Mouse (Mus musculus): ENCODE measurements at regions not wholly inside any gene's neighbourhood (a gene's known extent, or its start where the extent isn't known, plus 50 kb on each side); places are given as distances from the start of the nearest gene placed in this dataset.

DNA sequence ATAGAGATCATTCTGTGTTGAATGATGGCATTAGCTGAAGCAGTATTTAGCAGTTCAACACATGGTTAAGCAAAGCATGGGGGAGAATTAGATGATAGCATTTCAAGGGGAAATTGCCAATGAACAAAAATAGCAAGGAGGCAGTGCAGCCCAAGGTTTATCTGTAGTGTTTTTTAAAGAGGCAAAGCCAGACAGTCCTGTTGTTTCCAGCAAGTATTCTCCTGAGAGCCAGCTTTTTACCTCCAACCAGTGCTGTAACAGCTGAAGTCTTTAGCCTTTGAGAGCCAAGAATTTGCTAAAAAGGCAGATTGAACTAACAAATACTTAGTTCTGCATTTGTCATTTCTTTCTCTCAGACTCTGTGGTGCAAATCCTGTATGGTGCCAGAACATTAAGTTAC, 305.1 kb upstream of the Arx start:
- Histone ChIP-seq H3K27me3 (ENCODE audit: control insufficient read depth, insufficient read depth, low read length) (no peaks in the 10 kb centered on the region), H3K4me3 (replicated peaks; ENCODE audit: insufficient read depth, low read depth, low read length) (no peak overlapping the region)
- DNase-seq, result no peak

DNA sequence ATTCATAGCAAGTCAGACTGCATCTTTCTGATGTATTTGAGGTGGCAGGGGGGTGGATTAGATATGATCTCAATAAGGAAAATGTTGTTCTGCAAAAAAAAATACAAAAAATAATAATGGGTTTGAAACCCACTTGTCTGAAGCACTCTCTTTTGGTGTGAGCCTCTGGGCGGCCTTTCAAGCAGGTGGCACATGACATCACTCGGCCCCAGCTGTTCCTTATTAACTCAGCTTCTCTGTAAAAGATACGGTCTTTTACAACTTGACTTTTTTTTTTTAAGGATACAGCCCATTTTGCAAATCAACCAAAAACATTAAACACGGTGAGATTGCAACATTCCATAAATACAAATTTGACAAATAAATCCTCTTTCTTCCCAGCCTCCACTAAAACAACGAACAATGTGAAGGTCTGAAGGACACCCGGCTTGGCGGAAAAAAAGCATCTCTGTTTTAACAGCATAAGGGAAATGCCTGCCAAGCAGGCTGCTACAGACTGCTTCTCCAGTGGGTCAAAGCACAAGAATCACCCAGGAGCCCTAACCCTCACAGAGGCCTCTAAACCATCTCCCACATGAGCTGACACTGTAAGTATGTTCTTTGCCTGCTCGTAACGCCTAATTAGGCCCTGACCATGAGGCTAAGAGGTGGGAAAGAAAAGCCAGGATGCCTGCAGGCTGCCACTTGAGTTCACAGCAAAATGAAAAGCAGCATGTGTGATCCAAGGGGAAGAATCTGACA, 283.8 kb upstream of the Arx start:
- no peak overlapping the region for H3K27ac ChIP-seq (ENCODE audit: insufficient read depth, low read length)
- no peaks in the 10 kb centered on the region for H3K4me1 ChIP-seq (ENCODE audit: control insufficient read depth, insufficient read depth, low read length)
- WGBS, result 28% methylated on average over 9 of the region's 9 CpGs
- DNase-seq, result no peak
- no peak for TF ChIP-seq POLR2A (IDR thresholded peaks at IDR 0.05; ENCODE audit: borderline replicate concordance, insufficient read depth, low read length)
- TF ChIP-seq CTCF (IDR thresholded peaks at IDR 0.05; ENCODE audit: borderline replicate concordance, insufficient read depth, low read depth, low read length), result no peak
- no peaks in the 10 kb centered on the region for H3K27me3 ChIP-seq (ENCODE audit: control insufficient read depth, insufficient read depth, low read length)
- H3K4me3 ChIP-seq (replicated peaks; ENCODE audit: insufficient read depth, low read depth, low read length), result no peak overlapping the region

More for the DNA sequence above, 305.1 kb upstream of the Arx start:
- H3K4me1 ChIP-seq (ENCODE audit: control insufficient read depth, insufficient read depth, low read length), result no peaks in the 10 kb centered on the region
- no peak overlapping the region for H3K27ac ChIP-seq (ENCODE audit: insufficient read depth, low read length)
- TF ChIP-seq POLR2A (IDR thresholded peaks at IDR 0.05; ENCODE audit: borderline replicate concordance, insufficient read depth, low read length) (no peak), CTCF (IDR thresholded peaks at IDR 0.05; ENCODE audit: borderline replicate concordance, insufficient read depth, low read depth, low read length) (no peak)

DNA sequence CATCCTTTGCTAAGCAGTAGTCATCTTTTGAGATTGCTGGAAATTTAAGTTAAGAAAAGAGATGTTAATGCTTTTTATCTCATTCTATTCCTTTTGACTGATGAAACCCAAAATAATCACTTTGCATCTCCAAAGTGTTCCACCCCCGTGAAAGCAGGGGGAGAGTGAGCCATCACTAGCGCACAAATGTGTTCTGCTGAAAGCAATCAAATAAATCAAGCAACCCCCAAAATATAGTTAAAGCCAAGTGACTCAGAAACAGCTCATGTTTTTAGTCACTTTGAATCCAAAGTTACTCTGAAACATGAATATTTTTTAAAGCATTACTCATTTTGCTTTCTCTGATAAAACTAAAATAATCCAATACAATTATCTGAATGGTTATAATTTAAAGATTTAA, 279.6 kb upstream of the Arx start:
- no peak overlapping the region for H3K4me3 ChIP-seq (replicated peaks; ENCODE audit: insufficient read depth, low read depth, low read length)
- TF ChIP-seq POLR2A (IDR thresholded peaks at IDR 0.05; ENCODE audit: borderline replicate concordance, insufficient read depth, low read length) (no peak), CTCF (IDR thresholded peaks at IDR 0.05; ENCODE audit: borderline replicate concordance, insufficient read depth, low read depth, low read length) (no peak)
- no peak for DNase-seq

DNA sequence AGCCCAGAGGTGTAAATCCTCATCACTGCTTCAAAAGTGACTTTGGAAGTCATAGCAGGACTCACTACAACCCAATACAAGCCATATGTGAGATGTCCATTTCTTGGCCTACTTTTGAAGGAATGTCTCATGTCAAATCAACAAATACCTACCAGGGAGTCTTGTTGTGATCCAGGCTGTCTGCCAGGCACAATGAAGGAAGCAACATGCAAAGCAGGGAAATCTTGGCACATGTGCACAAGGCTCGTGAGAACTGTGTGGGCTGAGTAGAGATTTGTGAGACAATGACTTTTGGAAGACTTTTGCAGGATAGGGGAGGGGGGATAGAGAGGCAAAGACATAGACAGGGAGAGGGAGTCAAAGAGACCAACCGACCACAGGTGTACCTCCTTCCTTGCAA, 274.7 kb upstream of the Arx start:
- H3K27ac ChIP-seq (ENCODE audit: insufficient read depth, low read length), result no peak overlapping the region
- no peak overlapping the region for H3K4me3 ChIP-seq (replicated peaks; ENCODE audit: insufficient read depth, low read depth, low read length)
- H3K27me3 ChIP-seq (ENCODE audit: control insufficient read depth, insufficient read depth, low read length), result no peaks in the 10 kb centered on the region
- no peaks in the 10 kb centered on the region for H3K4me1 ChIP-seq (ENCODE audit: control insufficient read depth, insufficient read depth, low read length)
- DNase-seq, result no peak
- TF ChIP-seq CTCF (IDR thresholded peaks at IDR 0.05; ENCODE audit: borderline replicate concordance, insufficient read depth, low read depth, low read length) (no peak), POLR2A (IDR thresholded peaks at IDR 0.05; ENCODE audit: borderline replicate concordance, insufficient read depth, low read length) (no peak)
- 13% methylated on average over 2 of the region's 2 CpGs for WGBS

More for the DNA sequence above, 279.6 kb upstream of the Arx start:
- H3K4me1 ChIP-seq (ENCODE audit: control insufficient read depth, insufficient read depth, low read length), result no peaks in the 10 kb centered on the region
- no peak overlapping the region for H3K27ac ChIP-seq (ENCODE audit: insufficient read depth, low read length)
- H3K27me3 ChIP-seq (ENCODE audit: control insufficient read depth, insufficient read depth, low read length), result no peaks in the 10 kb centered on the region
- 80% methylated on average over 2 of the region's 2 CpGs for WGBS

DNA sequence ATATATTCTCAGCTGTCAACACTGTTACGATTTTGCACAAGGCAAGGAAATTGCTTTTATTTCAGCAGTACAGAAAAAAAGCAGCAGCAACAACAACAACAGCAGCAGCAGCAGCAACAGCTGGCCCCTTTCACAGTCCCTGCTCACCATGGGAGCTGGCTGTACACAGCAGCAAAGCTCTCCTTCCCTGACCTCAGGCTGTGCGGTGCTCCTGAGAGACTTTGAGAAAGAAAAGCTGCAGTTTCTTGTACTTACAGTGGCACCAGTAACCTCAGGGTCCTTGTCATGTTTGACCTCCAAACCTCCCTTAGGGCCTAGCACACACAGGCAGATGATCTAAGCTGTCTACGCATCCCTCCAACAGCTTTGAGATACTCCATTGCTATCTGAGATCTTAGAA, 269.9 kb upstream of the Arx start:
- Histone ChIP-seq H3K27ac (ENCODE audit: insufficient read depth, low read length) (no peak overlapping the region), H3K4me1 (ENCODE audit: control insufficient read depth, insufficient read depth, low read length) (no peaks in the 10 kb centered on the region), H3K4me3 (replicated peaks; ENCODE audit: insufficient read depth, low read depth, low read length) (no peak overlapping the region), H3K27me3 (ENCODE audit: control insufficient read depth, insufficient read depth, low read length) (no peaks in the 10 kb centered on the region)
- no peak for TF ChIP-seq CTCF (IDR thresholded peaks at IDR 0.05; ENCODE audit: borderline replicate concordance, insufficient read depth, low read depth, low read length)
- no peak for TF ChIP-seq POLR2A (IDR thresholded peaks at IDR 0.05; ENCODE audit: borderline replicate concordance, insufficient read depth, low read length)
- DNase-seq, result no peak
- 67% methylated on average over 3 of the region's 3 CpGs for WGBS

DNA sequence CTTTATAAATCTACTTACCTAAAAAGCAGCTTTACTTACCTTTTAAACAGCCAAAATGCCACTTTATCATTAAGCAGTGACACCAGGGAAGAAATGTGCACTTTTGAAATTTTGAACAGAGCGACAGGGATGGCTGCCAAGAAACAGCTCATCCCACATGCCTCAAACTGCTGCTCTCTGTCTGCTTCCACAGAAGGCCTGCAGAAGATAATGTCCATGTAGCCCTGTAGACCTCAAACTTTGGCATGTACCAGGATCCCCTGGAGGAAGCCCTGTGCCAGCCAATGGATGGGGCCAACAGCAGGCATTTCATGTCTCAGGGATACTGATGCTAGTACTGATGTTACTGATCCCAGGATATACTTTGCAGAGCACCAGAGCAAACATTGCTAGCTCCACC, 245.1 kb upstream of the Arx start:
- H3K4me3 ChIP-seq (replicated peaks; ENCODE audit: insufficient read depth, low read depth, low read length), result no peak overlapping the region
- no peaks in the 10 kb centered on the region for H3K27me3 ChIP-seq (ENCODE audit: control insufficient read depth, insufficient read depth, low read length)
- H3K4me1 ChIP-seq (ENCODE audit: control insufficient read depth, insufficient read depth, low read length), result no peaks in the 10 kb centered on the region
- H3K27ac ChIP-seq (ENCODE audit: insufficient read depth, low read length), result no peak overlapping the region
- DNase-seq, result peak; percentile 9 to 27
- no peak for TF ChIP-seq POLR2A (IDR thresholded peaks at IDR 0.05; ENCODE audit: borderline replicate concordance, insufficient read depth, low read length)
- no peak for TF ChIP-seq CTCF (IDR thresholded peaks at IDR 0.05; ENCODE audit: borderline replicate concordance, insufficient read depth, low read depth, low read length)
- 13% methylated on average over 1 of the region's 1 CpGs for WGBS

DNA sequence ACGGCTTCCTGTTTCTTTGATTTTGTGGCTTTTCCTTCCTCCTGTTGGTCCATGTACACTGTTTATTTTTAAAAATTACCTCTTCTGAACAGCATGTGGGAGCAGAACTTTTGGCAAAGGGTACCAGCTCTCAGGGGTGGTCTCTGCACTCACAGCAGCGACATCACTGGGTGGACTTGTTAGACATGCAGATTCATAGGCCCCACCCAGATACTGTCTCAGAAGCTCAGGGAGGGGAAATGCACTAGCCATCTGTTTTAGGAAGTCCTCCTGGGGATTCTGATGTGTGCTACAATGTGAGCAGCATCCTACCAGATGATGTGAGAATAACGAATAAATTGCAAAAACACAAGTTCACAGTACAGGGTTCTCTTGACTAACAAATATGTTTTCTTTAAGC, 243.5 kb upstream of the Arx start:
- Histone ChIP-seq H3K27ac (ENCODE audit: insufficient read depth, low read length) (no peak overlapping the region), H3K27me3 (ENCODE audit: control insufficient read depth, insufficient read depth, low read length) (no peaks in the 10 kb centered on the region), H3K4me3 (replicated peaks; ENCODE audit: insufficient read depth, low read depth, low read length) (no peak overlapping the region), H3K4me1 (ENCODE audit: control insufficient read depth, insufficient read depth, low read length) (no peaks in the 10 kb centered on the region)
- TF ChIP-seq CTCF (IDR thresholded peaks at IDR 0.05; ENCODE audit: borderline replicate concordance, insufficient read depth, low read depth, low read length) (no peak), POLR2A (IDR thresholded peaks at IDR 0.05; ENCODE audit: borderline replicate concordance, insufficient read depth, low read length) (no peak)
- 16% methylated on average over 3 of the region's 3 CpGs for WGBS
- no peak for DNase-seq

DNA sequence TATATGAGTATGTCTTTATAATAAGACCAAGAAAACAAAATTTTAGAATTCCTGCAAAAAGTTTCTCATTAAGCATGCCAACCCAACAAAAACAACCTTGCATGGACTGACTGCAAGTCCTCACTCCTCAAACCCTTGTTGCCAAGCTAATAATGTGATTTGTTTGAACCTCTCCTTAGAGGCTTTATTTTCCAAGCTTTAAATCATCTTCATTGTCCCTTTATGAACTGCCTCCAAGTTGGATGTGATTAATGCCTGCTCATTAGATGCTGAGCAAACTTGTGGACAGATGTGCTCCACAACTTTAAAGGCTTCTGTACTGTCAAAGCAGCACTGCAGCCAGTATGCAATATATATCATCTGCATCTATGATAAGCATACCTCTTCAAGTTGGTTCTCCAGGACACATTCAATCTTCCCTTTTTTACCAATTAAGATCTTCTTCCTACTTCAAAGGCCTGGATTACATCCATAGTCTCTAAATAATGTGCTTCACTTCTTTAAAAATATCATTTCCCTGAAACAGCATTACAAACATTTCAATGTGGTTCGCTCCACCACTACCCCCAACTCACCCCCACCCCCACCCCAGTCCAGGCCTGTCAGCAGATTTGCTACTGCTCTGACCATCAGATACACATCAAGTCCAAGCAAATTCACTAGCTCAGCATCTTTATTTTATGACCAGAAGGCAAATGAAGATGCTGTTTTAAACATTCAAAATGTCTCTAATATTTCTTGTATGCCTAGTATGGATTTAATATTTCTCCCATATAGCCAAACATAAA, 237.1 kb upstream of the Arx start:
- no peaks in the 10 kb centered on the region for H3K27me3 ChIP-seq (ENCODE audit: control insufficient read depth, insufficient read depth, low read length)
- no peak for DNase-seq
- WGBS, result 95% methylated on average over 1 of the region's 1 CpGs
- H3K4me3 ChIP-seq (replicated peaks; ENCODE audit: insufficient read depth, low read depth, low read length), result no peak overlapping the region
- no peak for TF ChIP-seq POLR2A (IDR thresholded peaks at IDR 0.05; ENCODE audit: borderline replicate concordance, insufficient read depth, low read length)
- TF ChIP-seq CTCF (IDR thresholded peaks at IDR 0.05; ENCODE audit: borderline replicate concordance, insufficient read depth, low read depth, low read length), result no peak
- no peak overlapping the region for H3K27ac ChIP-seq (ENCODE audit: insufficient read depth, low read length)
- H3K4me1 ChIP-seq (ENCODE audit: control insufficient read depth, insufficient read depth, low read length), result no peaks in the 10 kb centered on the region

Measured in cerebellum, adult 2 months (tissue).